Mouse (Mus musculus): ENCODE results near the gene Spryd7.
A peak's percentile ranks its signal among the peaks of the same experiment; 100 is the strongest.

Spryd7 gene

GRCm38 (mm10) chr14:61535811-61536210 lies 20.9 kb downstream of the Spryd7 start:
- no peak for DNase-seq (ENCODE audit: low spot score)

DNA sequence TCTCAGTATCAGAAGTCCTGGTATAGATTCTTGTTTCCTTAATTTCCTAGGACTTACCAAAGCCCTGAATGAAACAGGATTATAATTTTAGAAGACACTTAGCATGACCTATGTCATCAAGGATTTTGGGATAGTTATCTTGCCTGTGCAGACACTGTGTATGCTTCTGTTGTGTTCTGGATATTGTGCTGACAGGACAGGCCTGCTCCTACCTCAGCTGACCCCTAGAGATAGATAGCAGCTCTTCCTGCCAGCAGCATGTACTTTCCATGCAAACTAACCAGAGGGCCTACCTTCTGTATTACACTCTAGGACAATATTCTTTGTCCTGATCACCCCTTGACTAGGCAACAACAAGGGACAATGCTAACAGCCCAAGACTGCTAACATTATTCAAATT lies 25.7 kb downstream of the Spryd7 start:
- no peak for DNase-seq (ENCODE audit: low spot score)

DNA sequence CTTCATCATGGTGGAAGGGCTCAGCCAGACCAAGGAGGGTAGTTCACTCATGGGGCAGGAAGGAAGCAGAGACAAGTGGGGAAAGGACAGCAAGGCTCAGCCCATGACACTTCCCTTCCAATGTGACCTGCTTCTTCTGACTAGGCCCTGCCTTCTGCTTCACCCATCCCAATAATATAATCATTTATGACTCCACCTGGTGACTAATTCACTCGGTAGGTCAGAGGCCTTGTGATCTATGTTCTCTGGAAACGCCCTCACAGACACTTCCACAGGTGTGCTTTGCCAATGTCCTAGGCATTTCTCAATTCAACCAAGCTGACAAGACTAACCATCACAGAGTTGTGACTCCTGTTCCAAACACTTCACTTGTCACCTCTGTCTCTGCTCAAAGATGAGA lies 26.3 kb downstream of the Spryd7 start:
- DNase-seq (ENCODE audit: low spot score), result no peak

DNA sequence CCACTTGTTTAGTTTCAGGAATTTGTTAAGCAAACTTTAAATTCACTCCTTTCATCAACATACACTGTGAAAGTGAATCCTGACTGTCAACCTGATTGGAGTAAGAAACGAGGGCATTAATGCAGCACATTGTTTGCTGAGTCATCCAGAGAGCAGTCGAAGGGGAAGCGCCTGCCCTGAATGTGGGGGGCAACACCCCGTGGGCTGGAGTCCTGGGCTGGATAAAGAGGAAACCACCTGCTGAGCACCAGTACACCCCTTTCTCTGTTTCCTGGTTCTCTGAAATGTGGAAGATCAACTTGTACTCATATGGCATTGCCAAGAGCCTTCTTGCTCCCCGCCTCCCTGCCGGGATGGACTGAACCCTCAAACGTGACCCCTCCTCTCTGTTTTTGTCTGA lies 27.2 kb downstream of the Spryd7 start:
- DNase-seq (ENCODE audit: low spot score), result no peak

DNA sequence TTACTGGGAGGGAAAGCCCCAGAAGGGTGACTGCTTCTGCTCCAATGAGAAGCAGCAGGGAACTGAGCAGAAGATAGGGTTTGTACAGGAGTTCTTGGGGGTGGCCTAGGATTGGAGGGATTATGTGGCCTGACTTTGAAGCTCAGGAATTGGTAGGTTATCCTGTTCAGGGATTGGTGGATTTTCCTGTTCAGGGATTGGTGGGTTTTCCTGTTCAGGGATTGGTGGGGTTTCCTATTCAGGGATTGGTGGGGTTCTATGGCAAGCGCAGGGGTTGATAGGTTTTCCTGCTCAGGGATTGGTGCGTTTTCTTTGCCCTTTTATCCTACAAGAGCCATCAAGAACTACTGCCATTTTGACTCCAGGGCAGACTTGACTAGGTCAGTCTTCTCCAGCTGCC lies 30.7 kb downstream of the Spryd7 start:
- no peak for DNase-seq (ENCODE audit: low spot score)

DNA sequence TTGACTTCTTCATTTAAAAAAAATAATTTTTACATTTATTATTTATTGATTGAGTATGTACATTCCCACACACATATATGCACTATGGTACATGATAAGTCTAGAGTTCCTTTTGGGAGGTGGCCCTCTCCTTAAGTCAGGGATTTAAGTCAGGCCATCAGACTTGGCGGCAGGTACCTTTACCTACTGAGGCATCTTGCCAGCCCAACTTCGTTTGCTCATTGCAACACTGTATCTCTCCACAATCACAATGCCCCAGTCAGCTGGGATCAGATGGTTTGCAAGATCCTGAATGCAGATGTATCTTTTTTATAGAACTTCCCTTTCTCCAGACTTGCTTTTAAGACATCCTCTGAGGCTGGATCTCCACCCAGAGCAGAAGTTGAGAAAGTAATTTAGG lies 32.9 kb downstream of the Spryd7 start:
- DNase-seq (ENCODE audit: low spot score), result no peak

GRCm38 (mm10) chr14:61518659-61519480 lies 37.8 kb downstream of the Spryd7 start:
- DNase-seq (ENCODE audit: low spot score), result no peak

DNA sequence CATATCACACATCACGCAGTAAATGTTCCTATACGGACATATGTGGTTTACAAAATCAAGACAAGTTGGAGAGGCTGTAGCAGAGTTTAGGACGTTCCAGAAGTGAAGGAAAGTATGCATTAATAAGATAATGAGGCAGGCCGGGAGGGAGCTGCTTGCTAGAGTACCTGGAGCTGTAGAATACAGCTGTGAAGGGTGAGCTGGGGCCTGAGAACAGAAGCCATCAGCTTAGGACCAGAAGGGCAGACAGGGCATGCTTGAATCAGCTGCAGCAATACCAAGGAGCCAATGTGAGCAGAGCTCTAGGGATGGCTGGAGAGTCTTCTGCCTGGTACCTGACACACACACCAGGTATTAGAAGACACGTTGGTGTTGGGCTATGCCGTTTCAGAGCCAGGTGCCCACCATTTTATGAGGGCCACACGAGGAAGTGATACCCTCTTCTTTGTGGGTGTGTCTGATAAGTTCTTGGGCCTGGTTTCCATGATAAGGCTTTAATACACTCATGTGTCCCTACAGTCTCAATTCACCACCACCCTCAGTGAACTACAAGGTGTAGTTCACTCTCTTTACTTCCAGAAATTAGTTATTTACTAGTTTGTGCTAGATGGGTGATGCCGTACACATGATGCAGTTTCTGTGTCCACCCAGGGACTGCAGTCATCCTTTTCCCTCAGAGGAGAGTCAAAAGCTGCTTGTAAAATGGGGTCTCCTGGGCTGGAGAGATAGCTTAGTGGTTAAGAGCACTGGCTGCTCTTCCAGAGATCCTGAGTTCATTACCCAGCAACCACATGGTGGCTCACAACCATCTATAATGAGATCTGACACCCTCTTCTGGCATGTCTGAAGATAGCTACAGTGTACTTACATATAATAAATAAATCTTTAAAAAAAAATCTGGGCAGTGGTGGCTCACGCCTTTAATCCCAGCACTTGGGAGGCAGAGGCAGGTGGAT lies 39.9 kb downstream of the Spryd7 start:
- no peak for DNase-seq (ENCODE audit: low spot score)

DNA sequence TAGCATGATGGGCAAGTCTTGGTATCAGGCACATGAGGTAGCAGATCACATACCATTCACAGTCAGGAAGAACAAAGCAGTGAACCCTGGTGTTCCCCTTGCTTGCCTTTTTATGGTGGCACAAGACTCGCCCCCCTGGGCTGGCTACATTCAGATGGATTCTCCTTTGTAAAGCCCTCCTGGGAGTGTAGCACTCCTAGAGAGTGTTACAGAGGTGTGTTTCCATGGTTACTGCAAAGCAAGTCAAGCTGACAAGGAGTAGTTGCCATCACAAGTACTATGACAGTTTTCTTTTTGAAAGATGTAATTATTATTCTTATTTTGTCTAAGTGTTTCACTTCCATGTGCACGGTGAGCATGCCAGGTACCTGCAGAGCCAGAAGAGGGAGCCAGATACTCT lies 45.2 kb downstream of the Spryd7 start:
- DNase-seq (ENCODE audit: low spot score), result no peak

- peak; percentile 82 for DNase-seq (ENCODE audit: low spot score)
These were observed 58.8 kb downstream of the Spryd7 start for GRCm38 (mm10) chr14:61497716-61498490.

DNA sequence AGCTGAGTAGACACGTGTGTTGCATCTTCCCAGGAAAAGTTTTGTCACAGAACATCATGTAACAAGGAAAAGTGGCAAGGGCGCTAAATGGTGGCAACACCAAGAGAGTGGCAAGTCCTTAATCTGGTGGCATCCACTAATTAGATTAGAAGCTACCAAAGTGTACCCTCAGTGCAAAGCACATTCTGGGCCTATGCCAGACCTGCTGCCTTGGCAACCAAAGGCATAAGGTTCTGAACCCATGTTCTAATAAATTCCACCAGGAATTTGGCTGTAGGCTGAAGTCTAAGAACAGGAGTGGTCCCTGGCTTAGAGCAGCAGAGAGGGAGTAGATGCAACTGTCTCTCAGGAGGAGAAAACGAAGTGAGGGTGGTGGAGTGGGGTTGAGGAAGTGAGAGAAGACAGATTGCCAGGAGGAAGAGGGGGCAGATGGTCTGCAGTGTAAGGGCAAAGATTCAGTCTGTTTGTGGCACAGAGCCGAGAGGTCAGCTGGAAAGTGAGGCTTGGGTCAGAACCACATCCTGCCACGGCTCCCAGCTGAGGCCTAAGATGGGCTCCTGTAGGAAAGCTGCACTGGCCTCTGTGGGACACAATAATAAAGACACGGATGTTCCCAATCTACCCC lies 63.1 kb downstream of the Spryd7 start:
- no peak for DNase-seq (ENCODE audit: low spot score)

All from testis, postnatal 10 days (tissue).